Mouse (Mus musculus): Measurements from ENCODE around the gene P3h1.
"Not testable (repeated sequence)": the region's sequence is repeated elsewhere in the genome, so short reads cannot be mapped to it uniquely, and the experiment has no call there.

P3h1 gene

GRCm38 (mm10) chr4:119278784-119279183 is 46.1 kb downstream of the P3h1 start:
- not testable (repeated sequence) for DNase-seq

- no peak for DNase-seq
These were observed 52.1 kb downstream of the P3h1 start for GRCm38 (mm10) chr4:119284861-119285260.

GRCm38 (mm10) chr4:119285336-119285735 is 52.6 kb downstream of the P3h1 start:
- DNase-seq: no peak

- DNase-seq: no peak
These were observed 59.2 kb downstream of the P3h1 start for GRCm38 (mm10) chr4:119291921-119292320.

GRCm38 (mm10) chr4:119292771-119293573 is 60.3 kb downstream of the P3h1 start:
- DNase-seq: peak; percentile 44

GRCm38 (mm10) chr4:119293574-119294258 is 61.0 kb downstream of the P3h1 start:
- DNase-seq: peak; percentile 44

GRCm38 (mm10) chr4:119294415-119295133 is 61.9 kb downstream of the P3h1 start, which contains the start of gene Ybx1:
Gene Ybx1, minus strand, starts transcription at chr4:119294604.
- peak; percentile 99 for DNase-seq

GRCm38 (mm10) chr4:119295134-119295453 is 62.4 kb downstream of the P3h1 start:
- no peak for DNase-seq

GRCm38 (mm10) chr4:119297361-119297760 is 64.6 kb downstream of the P3h1 start:
- DNase-seq: no peak
